Mouse (Mus musculus): ENCODE measurements around the gene Fgf7. TPM values are rescaled to one million over a fixed set of nuclear protein-coding genes. Genes with fewer than 3 reads are reported as not detected.

Gene Fgf7
- total and polyA plus RNA-seq, 2 experiments from 2014 or later: 0.44 TPM; not detected in 1

GRCm38 (mm10) chr2:126062876-126063275, 28.4 kb downstream of the Fgf7 start:
- no peak overlapping the region for H3K9ac ChIP-seq (replicated peaks; ENCODE audit: low read depth, low read length)
- WGBS: 80% methylated on average over 7 of the region's 7 CpGs
- no peak for ATAC-seq (ENCODE audit: insufficient read depth, low read depth)

DNA sequence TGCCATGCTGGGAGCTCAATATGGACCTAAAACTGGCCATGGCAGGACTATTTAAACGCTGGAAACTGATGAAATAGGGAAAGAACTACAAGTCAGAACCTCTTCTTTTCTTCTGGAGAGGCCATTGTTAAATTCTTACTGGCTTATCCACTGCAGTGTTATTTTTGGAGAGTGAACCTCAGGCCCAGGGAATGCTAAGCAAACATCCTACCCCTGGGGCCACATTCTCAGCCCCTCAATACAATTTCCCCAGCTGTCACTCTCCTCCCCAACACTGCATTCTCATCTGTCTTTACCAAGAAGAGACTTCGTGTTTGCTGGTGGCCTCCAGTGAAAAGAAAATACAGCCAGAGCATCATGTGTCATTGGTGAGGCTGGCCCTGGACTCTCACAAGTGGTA, 30.4 kb downstream of the Fgf7 start:
- Histone ChIP-seq H3K36me3 (replicated peaks; ENCODE audit: control insufficient read depth, insufficient read depth, low read length) (no peaks in the 10 kb centered on the region), H3K27me3 (ENCODE audit: control insufficient read depth, insufficient read depth, low read length) (no peaks in the 10 kb centered on the region), H3K4me1 (ENCODE audit: control insufficient read depth, insufficient read depth) (peaks cover 16% of the 10 kb centered on the region), H3K4me2 (ENCODE audit: low read depth, low read length) (no peak overlapping the region), H3K9me3 (replicated peaks; ENCODE audit: control insufficient read depth, low read length) (no peaks in the 10 kb centered on the region), H3K4me3 (ENCODE audit: low read depth, low read length) (no peak overlapping the region), H3K27ac (ENCODE audit: low read depth) (peak overlapping the region; percentile 70), H3K9ac (replicated peaks; ENCODE audit: low read depth, low read length) (no peak overlapping the region)
- DNase-seq (ENCODE audit: low spot score) (peak; percentile 23), ATAC-seq (ENCODE audit: insufficient read depth, low read depth) (peak; percentile 69; the same call in 1 of the 2 replicates)
- TF ChIP-seq CTCF (IDR thresholded peaks at IDR 0.05; ENCODE audit: low read depth): no peak
- TF ChIP-seq EP300 (IDR thresholded peaks at IDR 0.05; ENCODE audit: low read depth): no peak
- WGBS: 21% methylated on average over 2 of the region's 2 CpGs

More at GRCm38 (mm10) chr2:126062876-126063275, 28.4 kb downstream of the Fgf7 start:
- no peak for TF ChIP-seq EP300 (IDR thresholded peaks at IDR 0.05; ENCODE audit: low read depth)
- no peak for TF ChIP-seq CTCF (IDR thresholded peaks at IDR 0.05; ENCODE audit: low read depth)
- Histone ChIP-seq H3K4me3 (ENCODE audit: low read depth, low read length) (no peak overlapping the region), H3K27ac (ENCODE audit: low read depth) (no peak overlapping the region), H3K9me3 (replicated peaks; ENCODE audit: control insufficient read depth, low read length) (no peaks in the 10 kb centered on the region), H3K27me3 (ENCODE audit: control insufficient read depth, insufficient read depth, low read length) (no peaks in the 10 kb centered on the region), H3K4me2 (ENCODE audit: low read depth, low read length) (no peak overlapping the region), H3K36me3 (replicated peaks; ENCODE audit: control insufficient read depth, insufficient read depth, low read length) (no peaks in the 10 kb centered on the region), H3K4me1 (ENCODE audit: control insufficient read depth, insufficient read depth) (peaks cover 16% of the 10 kb centered on the region)
- DNase-seq (ENCODE audit: low spot score): no peak

DNA sequence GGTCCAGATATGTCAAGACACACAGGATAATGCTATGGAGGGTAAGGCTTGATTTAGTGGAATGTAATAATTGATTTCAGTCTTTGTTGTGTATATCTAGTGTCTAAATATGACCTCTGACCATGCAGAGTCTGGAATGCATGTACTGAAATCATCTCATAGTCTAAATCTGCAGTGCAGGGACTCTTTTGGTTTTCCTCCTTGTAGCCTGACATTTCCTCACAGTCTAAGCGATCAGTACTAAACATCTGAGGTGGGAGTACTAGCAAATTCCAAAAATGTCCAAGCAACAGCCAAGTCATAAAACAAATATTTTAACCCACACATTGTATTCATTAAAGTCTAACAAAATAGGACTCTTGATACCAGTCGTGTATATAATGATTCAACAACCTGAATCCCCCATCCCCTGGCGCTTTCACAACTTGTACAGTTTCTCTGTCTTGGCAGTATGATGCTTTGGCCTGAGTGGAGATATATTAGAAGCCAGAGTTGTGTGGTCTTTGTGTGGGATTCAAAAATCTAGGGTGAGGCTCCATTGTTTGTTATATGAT, 30.9 kb downstream of the Fgf7 start:
- H3K27ac ChIP-seq (ENCODE audit: low read depth): peak overlapping the region; percentile 70; the same call in 1 of the 2 replicates

GRCm38 (mm10) chr2:126069740-126070139, 35.3 kb downstream of the Fgf7 start:
- Histone ChIP-seq H3K4me2 (ENCODE audit: low read depth, low read length) (no peak overlapping the region), H3K9ac (replicated peaks; ENCODE audit: low read depth, low read length) (no peak overlapping the region), H3K27ac (ENCODE audit: low read depth) (no peak overlapping the region), H3K27me3 (ENCODE audit: control insufficient read depth, insufficient read depth, low read length) (no peaks in the 10 kb centered on the region), H3K36me3 (replicated peaks; ENCODE audit: control insufficient read depth, insufficient read depth, low read length) (no peaks in the 10 kb centered on the region), H3K9me3 (replicated peaks; ENCODE audit: control insufficient read depth, low read length) (no peaks in the 10 kb centered on the region), H3K4me3 (ENCODE audit: low read depth, low read length) (no peak overlapping the region), H3K4me1 (ENCODE audit: control insufficient read depth, insufficient read depth) (peaks cover 8% of the 10 kb centered on the region)
- 69% methylated on average over 1 of the region's 1 CpGs for WGBS
- TF ChIP-seq EP300 (IDR thresholded peaks at IDR 0.05; ENCODE audit: low read depth): no peak
- no peak for TF ChIP-seq CTCF (IDR thresholded peaks at IDR 0.05; ENCODE audit: low read depth)
- DNase-seq (ENCODE audit: low spot score) (no peak), ATAC-seq (ENCODE audit: insufficient read depth, low read depth) (no peak)

More for the DNA sequence above, 30.9 kb downstream of the Fgf7 start:
- ATAC-seq (ENCODE audit: insufficient read depth, low read depth): no peak
- H3K9me3 ChIP-seq (replicated peaks; ENCODE audit: control insufficient read depth, low read length): no peaks in the 10 kb centered on the region
- no peaks in the 10 kb centered on the region for H3K27me3 ChIP-seq (ENCODE audit: control insufficient read depth, insufficient read depth, low read length)
- no peaks in the 10 kb centered on the region for H3K36me3 ChIP-seq (replicated peaks; ENCODE audit: control insufficient read depth, insufficient read depth, low read length)
- 74% methylated on average over 3 of the region's 3 CpGs for WGBS
- DNase-seq (ENCODE audit: low spot score): no peak
- H3K4me3 ChIP-seq (ENCODE audit: low read depth, low read length): no peak overlapping the region
- H3K9ac ChIP-seq (replicated peaks; ENCODE audit: low read depth, low read length): no peak overlapping the region
- peaks cover 16% of the 10 kb centered on the region for H3K4me1 ChIP-seq (ENCODE audit: control insufficient read depth, insufficient read depth)
- H3K4me2 ChIP-seq (ENCODE audit: low read depth, low read length): no peak overlapping the region
- TF ChIP-seq CTCF (IDR thresholded peaks at IDR 0.05; ENCODE audit: low read depth) (no peak), EP300 (IDR thresholded peaks at IDR 0.05; ENCODE audit: low read depth) (no peak)

GRCm38 (mm10) chr2:126073744-126074143, 39.3 kb downstream of the Fgf7 start:
- H3K27ac ChIP-seq (ENCODE audit: low read depth): no peak overlapping the region
- TF ChIP-seq EP300 (IDR thresholded peaks at IDR 0.05; ENCODE audit: low read depth): no peak
- TF ChIP-seq CTCF (IDR thresholded peaks at IDR 0.05; ENCODE audit: low read depth): no peak
- no peak overlapping the region for H3K4me3 ChIP-seq (ENCODE audit: low read depth, low read length)
- no peaks in the 10 kb centered on the region for H3K9me3 ChIP-seq (replicated peaks; ENCODE audit: control insufficient read depth, low read length)
- no peaks in the 10 kb centered on the region for H3K4me1 ChIP-seq (ENCODE audit: control insufficient read depth, insufficient read depth)
- WGBS: 85% methylated on average over 4 of the region's 4 CpGs
- no peaks in the 10 kb centered on the region for H3K36me3 ChIP-seq (replicated peaks; ENCODE audit: control insufficient read depth, insufficient read depth, low read length)
- no peaks in the 10 kb centered on the region for H3K27me3 ChIP-seq (ENCODE audit: control insufficient read depth, insufficient read depth, low read length)
- DNase-seq (ENCODE audit: low spot score) (no peak), ATAC-seq (ENCODE audit: insufficient read depth, low read depth) (no peak)
- no peak overlapping the region for H3K9ac ChIP-seq (replicated peaks; ENCODE audit: low read depth, low read length)
- H3K4me2 ChIP-seq (ENCODE audit: low read depth, low read length): no peak overlapping the region

- no peak overlapping the region for H3K4me3 ChIP-seq (ENCODE audit: low read depth, low read length)
- H3K4me1 ChIP-seq (ENCODE audit: control insufficient read depth, insufficient read depth): 0 out of 2 replicates have a peak, but pooled peaks cover 4% of the 10 kb centered on the region
- H3K4me2 ChIP-seq (ENCODE audit: low read depth, low read length): no peak overlapping the region
Measured at GRCm38 (mm10) chr2:126076506-126076905, 42.0 kb downstream of the Fgf7 start.

More at GRCm38 (mm10) chr2:126076506-126076905, 42.0 kb downstream of the Fgf7 start:
- no peak for ATAC-seq (ENCODE audit: insufficient read depth, low read depth)
- no peak for DNase-seq (ENCODE audit: low spot score)
- Histone ChIP-seq H3K36me3 (replicated peaks; ENCODE audit: control insufficient read depth, insufficient read depth, low read length) (no peaks in the 10 kb centered on the region), H3K27me3 (ENCODE audit: control insufficient read depth, insufficient read depth, low read length) (no peaks in the 10 kb centered on the region), H3K27ac (ENCODE audit: low read depth) (no peak overlapping the region), H3K9me3 (replicated peaks; ENCODE audit: control insufficient read depth, low read length) (no peaks in the 10 kb centered on the region), H3K9ac (replicated peaks; ENCODE audit: low read depth, low read length) (no peak overlapping the region)
- TF ChIP-seq CTCF (IDR thresholded peaks at IDR 0.05; ENCODE audit: low read depth) (no peak), EP300 (IDR thresholded peaks at IDR 0.05; ENCODE audit: low read depth) (no peak)
- 81% methylated on average over 6 of the region's 6 CpGs for WGBS

All from heart, postnatal 0 days (tissue).